Mouse (Mus musculus): ENCODE data around the gene Fth1.
A peak's percentile ranks its signal among the peaks of the same experiment; 100 is the strongest.

DNA sequence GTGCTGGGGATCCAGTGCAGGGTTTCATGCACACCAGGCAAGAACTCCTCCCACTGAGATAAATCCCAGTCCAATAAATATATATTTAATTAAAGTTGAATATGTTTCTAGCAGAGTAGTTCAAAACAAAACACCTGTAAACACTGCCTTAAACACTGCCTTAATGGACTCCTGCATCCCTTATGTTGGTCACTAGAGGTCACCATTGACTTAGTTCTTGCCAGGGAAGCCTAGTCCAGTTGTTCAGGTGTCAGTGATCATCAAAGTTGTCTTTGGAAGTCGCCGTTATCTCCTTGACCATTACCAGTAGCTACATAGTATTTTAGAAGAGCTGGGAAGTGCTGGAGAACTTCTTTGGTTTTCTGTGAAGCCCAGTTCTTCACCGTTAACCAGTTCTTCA, 19.9 kb downstream of the Fth1 start:
- TF ChIP-seq CTCF (IDR thresholded peaks at IDR 0.05; ENCODE audit: borderline replicate concordance, extremely low read depth, insufficient read depth, insufficient read length) (peak; percentile 72; the same call in 1 of the 2 replicates), POLR2A (IDR thresholded peaks at IDR 0.05; ENCODE audit: borderline replicate concordance, extremely low read depth, insufficient read depth, insufficient read length, poor library complexity, severe bottlenecking) (no peak)
